Mouse (Mus musculus) urinary bladder, postnatal 25 days (tissue): Measurements from ENCODE around the gene Stn1.
A peak's percentile ranks its signal among the peaks of the same experiment; 100 is the strongest.

Experiments
- DNase-seq: peaks from one replicate; pipeline ENCODE4 v3.0.0; 2022; ENCODE audit warnings: low spot score

Stn1 gene

DNA sequence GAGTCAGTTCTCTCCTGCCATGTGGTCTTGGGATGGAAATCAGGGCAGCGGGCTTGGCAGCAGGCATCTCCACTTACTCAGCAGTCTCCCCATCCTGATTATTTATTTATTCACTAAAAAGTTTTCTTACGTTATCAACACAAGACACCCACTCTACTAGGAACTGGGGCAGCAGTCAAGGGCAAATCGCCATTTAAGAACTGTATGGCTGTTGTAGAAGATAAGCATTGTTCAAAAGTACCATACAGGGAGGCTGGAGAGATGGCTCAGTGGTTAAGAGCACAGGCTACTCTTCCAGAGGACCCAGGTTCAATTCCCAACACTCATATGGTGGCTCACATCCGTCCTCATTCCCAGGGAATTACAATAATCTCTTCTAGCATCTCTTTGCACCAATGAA lies 65.5 kb downstream of the Stn1 start:
- DNase-seq = no peak

DNA sequence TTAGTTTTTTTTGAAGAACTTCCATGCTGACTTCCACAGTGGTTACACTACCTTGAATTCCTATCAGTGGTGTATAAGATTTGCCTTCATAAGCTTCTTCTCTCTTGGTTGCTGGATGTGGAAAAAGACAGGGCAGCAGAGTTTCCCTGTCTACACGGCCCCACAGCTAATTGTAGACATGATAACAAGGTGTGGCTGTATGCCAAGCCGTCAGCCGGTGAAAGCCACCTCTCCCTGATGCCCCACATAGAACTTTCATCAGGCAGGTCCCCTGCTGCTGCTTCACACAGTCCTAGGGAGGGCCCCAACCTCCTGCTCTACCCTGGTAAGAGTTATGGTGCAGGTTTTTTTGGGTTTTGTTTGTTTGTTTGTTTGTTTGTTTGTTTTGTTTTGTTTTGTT lies 68.6 kb downstream of the Stn1 start:
- DNase-seq = no peak

DNA sequence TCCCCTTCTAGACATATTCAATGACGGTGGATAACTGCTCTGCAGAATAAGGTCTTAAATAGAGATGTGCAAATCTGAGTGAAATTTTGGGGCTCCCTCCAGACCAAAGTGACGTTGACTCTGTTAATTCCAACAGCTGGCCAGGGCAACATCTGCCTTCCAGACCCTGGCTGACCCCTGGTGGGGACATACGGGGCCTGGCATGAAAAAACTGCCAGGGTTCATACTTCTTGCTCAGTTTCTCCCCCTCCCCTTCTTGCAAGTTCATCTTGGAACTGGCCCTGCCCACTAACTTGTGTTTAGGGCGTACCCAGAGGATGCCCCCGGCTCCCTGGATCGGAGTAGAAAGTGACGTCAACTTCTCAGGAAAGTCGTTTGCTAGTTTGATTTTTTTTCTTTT lies 70.5 kb downstream of the Stn1 start:
- DNase-seq = no peak

DNA sequence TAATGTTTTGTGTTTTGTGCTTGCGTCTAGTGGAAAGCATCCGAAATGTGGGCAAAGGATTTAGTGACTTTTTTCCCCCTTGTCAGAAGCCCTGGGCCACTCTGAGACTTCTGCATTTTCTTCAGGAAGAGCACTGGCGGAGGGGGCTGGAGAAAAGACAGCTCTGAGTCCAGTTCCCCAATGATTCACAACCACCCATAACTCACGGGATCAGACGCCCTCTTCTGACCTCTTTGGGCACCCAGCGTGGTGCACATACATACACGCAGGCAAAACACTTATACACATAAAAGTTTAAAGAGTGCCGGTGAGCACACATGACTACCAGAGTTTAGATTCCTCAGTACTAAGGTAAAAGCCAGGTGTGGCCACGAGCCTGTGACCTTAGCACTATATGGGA lies 71.8 kb downstream of the Stn1 start:
- no peak for DNase-seq

DNA sequence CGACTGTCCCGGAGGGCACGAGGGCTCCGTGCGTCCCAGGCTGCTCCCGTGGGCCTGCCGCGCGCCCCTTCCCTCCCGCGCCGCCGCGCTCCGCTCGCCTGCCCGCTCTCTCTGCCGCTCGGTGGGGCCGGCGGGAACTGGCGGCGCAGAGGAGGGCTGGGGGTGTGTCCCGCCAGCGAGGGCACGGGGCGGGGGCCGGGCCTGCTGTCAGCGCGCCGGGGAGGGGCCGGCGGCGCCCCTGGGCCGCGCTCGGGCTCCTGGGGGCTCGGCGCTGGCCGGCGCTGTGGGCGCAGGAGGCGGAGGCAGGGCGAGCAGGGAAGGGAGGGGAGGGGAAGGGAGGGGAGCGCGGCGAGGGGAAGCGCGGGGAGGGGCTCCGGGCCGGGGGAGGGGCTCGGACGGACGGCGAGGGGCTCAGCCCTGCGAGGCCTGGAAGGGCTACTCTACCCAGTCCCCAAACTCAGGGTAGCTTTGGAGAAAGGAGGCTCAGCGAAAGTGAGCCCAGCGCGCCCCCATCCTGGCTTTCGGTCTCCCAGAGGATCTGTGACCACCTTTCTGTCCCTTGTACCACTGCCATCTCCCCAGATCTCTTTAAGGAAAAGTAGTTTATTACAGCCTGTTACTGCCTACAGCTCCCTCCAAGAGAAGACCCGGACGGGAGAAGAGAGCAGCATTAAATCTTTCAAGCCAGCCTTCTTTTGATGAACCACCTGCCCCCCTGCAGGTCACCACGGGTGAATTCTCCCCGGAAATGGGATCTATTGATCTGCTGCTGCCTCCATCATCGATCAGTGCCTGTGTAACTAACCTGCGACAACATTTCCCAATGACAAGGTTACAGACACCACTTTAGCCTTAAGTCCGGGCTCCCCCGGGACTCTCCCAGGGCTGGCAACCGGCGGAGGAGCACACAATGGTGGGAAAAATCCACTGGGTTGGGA lies 72.7 kb downstream of the Stn1 start, which contains the start of gene Sh3pxd2a:
TSS of gene Sh3pxd2a (minus strand) at position 98 of the 938 bp plus-strand sequence.
- peak; percentile 30 for DNase-seq

DNA sequence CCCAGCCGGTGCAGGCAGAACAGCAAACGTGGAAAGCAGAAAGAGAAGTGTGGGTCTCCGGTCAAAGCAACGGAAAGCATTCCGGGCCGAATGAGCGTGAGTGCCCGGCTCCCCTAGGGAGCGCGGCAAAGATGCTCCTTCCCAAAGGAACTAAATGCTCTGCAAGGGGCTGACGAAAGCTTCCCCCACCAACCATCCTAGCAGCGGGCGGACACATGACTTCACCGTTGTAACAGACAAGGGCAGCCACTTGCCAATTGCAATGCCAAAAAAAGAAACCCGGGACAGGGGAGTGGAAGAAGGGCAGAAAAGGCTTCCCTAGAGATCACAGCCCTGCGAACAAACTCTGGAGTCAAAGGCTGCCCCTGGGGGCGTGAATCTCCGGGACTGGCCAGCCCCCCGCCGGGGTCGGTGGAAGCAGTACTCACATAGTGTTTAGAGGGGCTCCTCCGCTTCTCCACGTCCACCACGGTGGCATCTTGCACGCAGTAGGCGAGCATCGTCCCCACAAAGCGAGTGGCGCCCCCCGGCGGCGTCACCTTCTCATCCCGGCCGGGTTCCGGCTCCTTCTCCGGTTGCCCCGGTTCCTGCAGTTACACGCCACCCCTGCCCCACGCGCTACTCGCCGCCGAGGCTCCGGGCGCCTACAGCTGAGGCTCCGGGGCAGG lies 73.5 kb downstream of the Stn1 start:
- peak; percentile 84 for DNase-seq

DNA sequence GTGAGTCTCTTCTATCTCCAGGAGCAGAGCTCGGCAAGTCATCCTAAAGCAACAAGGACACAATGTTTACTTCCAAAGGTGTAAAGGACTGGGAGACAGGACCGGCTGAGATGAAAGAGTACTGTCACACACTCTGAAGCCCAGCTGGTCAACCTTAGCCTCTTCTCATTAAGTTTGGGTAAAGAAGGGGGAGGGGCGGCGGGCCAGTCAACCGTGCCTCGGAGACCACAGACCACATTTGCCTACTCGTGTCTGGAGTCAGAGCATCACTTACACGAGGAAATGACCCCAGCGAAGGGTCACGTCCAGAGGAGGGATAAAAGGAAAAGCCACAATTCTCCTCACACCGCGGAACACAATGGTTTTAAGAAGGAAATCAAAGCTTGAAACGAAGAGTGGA lies 74.1 kb downstream of the Stn1 start:
- no peak for DNase-seq

DNA sequence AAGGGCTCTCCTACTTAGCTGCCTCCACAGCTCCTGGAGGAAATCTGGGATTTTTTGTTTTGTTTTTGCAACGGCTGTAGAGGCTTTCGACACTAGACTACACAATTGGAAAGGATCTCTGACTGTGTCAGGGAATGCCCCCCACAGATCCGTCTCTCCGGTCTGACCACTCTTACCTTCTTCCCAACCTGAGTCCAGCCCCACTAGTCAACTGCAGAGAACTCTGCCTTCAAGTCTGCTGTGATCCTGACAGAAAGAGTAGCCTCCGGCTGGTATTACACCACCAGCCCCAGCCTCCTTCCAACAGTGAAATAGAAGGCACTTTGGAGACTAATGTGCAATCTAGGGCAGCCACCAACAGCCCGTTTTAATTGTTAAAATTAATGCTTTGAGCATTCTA lies 74.6 kb downstream of the Stn1 start:
- no peak for DNase-seq

DNA sequence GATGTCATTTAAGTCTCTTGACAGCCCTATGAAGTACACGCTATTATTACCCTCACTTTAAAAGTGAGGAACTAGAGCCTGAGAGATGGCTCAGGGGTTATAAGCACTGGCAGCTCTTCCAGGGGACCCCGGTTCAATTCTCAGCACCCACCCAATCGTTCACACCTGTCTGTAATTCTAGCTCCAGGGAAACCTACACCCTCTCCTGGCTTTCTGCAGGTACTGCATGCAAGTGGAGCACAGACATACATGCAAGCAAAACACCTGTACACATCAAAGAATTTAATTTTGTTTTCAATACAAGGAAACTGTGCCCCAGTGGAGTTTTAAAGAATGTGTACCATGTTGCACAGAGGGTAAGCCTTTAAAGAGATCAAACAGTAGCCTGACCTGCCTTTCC lies 75.5 kb downstream of the Stn1 start:
- no peak for DNase-seq

DNA sequence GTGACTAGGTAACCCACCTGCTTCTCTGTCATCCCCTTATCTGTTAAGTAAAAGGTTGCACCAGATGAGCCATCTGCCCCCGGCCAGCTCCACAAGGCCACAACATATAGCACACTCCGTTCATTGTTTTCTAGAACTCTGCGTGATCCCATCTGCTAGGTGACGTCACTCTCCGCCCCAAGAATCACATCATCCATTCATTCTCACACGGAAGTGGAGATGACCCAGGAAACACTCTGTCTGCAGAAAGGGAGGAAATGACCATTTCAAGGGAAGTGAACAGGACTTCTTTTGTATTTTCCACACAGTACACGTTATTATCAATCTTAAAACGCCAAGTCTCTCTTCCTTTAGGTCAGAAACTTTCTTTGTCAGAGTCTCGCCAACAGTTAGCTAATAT lies 75.9 kb downstream of the Stn1 start:
- no peak for DNase-seq

DNA sequence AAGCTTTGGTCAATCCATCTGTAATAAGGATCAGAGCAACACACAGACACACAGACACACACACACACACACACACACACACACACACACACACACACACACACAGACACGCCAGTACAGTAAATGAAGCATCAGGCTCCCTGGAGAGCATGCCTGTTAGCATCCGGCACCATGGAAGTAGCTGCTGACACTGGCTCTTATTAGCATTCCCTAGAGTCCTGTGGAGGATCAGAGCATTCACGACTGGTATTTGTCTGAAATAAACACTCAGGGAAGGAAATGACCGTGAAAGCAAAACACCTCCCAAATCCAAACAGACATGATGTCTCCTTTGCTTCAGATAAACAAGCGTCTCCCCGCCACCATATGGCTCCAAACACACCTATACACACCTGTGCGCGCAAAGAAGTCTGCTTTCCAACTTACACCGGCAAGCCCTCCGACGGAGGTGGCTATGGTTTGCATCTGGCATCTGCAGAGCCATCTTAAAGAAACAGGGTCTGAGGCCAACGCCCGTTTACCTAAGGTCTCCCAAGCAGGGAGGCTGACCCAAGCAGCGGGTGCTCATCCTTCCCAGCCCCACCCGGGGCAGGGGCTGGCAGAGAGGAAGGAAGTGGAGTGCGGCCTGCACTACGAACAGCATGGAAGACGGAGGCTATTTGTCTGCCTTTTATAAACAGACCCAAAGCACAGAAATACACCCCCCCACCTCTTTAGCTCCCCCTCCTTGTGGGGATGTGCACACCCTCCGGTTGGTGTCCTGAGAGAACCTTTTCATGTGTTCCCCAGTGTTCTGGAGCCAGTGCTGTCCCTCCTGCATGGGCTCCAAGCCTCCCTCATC lies 77.0 kb downstream of the Stn1 start:
- DNase-seq = no peak

DNA sequence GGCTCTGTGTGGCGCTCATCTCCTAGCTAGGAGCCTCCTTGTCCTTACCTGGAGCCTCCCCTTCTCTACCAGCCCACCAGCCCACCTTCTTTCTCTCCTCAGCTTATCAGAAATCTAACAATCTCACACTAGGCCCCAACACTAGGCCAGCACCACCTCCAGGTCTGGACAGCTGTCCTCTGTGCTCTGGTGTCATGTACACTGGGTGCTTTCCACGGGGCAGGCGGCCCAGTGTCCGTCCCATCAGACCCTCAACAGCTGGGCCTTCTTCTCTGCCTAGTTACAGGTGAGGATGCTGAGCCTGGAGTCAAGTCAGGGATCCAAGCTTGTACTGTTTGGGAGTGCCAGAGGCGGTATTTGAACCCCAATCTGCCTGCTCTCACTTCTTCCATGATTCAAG lies 78.1 kb downstream of the Stn1 start:
- DNase-seq = no peak

DNA sequence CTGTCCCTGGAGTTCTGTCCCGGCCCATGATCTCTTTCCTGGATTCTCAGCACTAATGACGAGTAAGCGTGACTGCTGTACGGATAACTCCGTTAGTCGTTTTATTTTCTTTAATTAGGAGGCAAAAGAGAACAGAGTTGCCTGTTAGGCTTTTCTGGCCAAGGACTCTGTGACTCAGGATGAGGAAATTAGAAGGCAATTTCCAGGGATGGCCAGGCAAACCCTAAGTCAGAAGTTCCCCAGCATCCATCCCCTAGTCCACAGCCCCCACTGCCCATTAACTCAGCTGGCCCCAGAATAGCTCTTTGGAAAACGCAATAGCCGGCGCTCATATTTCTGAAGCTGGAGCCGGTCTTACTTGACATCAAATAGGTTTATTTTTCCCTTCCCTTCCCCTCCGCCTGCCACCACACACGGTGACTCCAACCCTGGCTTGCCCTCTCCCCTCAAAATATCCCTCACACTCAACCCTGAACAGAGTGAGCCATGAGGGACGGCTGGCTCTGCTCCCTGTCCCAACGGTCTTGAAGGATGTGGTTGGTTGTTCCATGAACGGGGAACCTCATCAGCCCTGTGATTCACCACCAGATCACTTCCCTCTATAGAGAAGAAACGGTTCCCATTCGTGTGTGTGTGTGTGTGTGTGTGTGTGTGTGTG lies 78.7 kb downstream of the Stn1 start:
- no peak for DNase-seq

DNA sequence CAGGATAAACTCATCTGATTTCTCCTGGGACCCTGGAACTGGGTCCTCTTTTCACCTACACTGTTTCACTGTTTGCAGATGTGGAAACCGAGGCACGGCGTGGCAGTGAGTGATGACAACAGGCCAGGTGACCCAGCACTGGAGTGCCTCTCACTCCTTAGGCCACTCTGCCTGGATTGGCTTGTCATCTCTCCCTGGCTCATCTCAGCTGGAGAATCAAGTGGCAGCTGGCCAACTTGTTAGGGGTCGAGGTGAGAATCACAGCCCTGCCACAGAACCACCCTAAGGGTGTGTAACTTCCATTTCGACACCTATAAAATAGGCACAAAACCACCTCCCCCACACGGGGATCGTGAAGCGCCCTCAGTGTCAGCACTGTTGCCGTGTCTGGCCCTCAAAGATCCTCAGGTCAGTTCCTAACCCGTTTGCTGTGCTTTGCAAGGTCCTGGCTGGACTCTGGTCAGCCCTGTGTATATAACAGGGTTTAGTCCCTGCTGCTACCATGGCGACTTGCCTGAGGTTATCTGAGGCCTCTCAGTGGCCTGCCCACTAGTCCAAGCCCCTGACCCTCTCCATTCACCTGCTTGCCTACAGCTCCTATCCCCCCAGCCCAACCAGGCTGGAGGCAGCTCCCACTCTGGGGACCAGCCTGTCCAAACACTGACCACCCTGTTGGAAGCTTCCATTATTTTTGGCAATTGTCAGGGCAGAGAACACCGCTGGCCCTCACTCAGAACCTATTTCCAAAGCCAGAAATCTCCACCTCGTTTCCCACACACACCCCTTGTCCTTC lies 79.4 kb downstream of the Stn1 start:
- no peak for DNase-seq

DNA sequence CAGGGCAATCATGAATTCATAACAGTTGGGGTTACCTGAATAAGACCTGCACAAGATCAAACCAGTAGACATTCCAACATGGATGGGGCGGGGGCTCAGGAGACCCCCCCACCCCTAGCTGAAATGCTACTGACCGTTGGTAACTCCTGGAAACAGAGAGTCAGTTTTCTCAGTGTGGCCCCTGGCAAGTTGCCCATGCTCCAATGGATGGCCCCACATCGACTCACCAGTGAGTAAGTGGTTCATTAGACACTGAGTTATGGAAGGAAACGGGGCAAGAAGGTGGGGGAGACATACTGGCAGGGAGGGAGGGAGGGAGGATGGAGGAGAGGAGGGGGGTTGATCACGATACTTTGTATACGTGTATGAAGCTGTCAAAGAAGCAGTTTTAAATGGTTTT lies 81.3 kb downstream of the Stn1 start:
- DNase-seq = no peak

DNA sequence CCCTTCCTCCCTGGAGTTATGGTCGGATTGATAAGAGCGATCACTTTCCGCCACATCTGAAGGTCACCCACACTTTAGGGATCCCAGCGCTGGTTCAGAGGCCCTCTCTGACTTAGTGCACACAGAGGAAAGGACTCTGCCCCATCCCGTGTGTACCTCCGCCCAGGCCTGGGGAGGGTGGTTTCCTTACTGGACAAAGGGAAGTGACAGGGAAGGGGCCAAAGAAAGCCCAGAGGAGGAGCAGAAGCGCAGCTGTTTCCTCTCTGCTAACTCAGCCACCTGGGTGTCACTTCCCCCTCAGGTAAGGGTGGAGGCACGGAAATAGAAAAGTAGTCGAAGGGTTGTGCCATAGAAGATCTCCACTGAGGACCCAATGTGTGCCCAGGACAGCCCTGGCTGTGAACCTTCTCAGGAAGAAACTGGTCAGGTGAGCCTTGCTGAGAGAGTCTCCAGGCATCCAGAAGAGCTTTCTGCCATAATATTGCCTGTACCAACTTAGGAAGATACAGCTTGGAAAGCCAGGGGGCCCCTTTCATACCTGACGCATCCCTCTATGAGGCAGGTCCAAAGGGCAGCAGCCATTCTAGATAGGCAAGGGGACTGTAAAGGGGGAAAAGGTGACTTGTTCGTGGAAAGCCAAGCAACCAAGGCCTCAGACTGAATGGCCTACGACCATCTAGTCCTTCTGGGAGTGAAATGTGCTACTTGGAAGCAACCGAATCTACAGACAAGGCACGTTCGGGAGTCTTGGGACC lies 82.1 kb downstream of the Stn1 start:
- no peak for DNase-seq

DNA sequence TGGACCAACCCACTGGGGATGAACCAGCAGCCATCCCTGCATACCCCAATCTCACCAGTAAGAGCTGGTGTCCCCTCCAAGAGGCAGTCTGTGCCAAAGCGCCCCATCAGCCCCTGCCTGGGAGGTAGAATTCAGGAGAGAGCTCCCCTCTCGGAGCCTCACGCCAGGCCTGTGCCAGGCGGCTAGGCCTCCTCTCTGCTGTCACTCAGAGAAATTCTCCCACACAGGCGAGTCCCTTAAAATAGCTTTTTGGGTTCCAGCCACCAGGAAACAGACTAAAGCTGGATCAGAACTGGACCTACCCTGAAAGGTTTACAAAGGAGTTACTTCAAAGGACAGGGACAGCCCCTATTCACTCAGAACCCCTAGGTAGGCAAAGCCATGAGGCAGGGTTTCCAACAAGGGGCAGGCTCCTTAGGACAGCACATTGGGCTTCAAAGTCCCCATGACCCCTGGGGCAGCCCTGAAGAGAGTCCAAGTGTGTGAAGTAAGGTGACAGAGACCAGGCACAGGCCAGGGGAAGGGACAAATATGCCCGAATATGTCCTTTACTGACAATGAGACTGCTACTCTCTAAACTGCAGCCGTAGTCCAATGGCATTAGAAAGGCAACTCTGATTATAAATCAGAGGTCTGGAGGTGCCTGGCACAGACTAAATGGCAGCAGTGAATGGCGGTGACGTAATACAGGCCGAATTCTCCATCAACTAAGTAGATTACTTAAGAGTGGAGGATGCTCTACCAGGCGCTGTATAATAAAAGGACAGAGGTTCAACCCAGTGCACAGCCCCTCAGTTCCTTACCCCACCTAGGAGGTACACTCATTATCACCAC lies 82.9 kb downstream of the Stn1 start:
- no peak for DNase-seq

DNA sequence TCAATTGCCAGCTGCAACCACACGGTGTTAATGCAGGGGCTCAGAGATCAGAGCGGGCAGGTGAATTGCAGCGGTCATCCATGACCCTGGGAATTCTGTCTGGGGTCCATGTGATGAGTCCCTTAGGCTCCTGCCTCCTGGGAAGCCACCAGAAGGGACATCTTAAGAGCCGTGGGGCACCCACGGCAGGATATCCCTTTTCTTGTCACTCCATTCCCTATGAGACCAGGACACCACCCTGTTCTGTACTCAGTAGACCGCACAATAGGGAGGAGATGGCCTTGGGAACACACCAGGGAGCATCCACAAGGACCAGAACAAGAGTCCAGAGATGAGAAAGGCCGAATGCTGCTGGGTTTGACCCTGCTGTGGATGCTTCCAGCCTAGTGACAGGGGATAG lies 84.0 kb downstream of the Stn1 start:
- no peak for DNase-seq

DNA sequence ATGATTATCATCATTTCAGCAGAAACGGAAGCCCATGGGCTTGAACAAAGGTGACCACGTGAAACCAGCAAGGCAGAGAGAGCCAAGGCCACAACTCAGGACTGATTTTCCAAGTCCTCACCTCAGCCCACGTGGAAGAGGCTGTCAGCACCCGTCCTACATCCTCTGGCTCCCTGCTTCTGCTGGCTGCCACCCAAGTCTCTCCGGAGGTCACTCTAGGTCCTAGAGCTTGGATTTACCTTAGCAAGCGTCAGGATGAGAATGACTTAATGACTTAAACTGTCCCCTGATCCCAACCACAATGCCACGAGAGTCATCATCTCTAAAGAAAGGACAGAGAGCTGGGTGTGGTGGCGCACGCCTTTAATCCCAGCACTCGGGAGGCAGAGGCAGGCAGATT lies 84.6 kb downstream of the Stn1 start:
- no peak for DNase-seq

DNA sequence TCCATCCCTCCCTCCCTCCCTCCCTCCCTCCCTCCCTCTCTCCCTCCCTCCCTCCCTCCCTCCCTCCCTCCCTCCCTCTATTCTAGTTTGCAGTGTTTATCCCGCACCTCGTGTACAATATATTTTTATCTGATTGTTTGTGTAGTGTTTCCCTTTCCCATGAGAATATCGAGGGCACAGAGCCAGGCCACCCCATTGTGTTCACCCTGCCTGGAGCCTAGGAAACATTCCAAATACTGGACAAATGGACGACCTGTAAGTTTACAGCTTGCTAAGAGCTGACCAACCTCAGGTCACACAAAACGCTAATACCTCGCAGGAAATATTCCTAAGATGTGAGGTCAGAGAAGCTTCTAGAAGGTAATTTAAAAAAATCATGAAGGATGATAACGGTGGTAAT lies 85.1 kb downstream of the Stn1 start:
- no peak for DNase-seq
